Mouse (Mus musculus) liver, postnatal 0 days (tissue): ENCODE results near the gene Morn4.

Source experiments
- CTCF ChIP-seq: sonication (generic); IDR thresholded peaks from 2 replicates; pipeline ENCODE4 v1.5.1; 2016; ENCODE audit warnings: antibody characterized with exemption, low read depth
- EP300 ChIP-seq: IDR thresholded peaks from 2 replicates; pipeline ENCODE4 v1.6.1; 2016; ENCODE audit warnings: antibody characterized with exemption, low read depth, mild to moderate bottlenecking

GRCm38 (mm10) chr19:42089103-42089747, 3.1 kb upstream of the Morn4 start:
- TF ChIP-seq CTCF, result peak; percentile 29; the same call in 1 of the 2 replicates
- no peak for TF ChIP-seq EP300
